Mouse (Mus musculus): ENCODE data around the gene Ccnc. TPM values are rescaled to one million over a fixed set of nuclear protein-coding genes. Genes with fewer than 3 reads are reported as not detected.
"Not testable (repeated sequence)": the region's sequence is repeated elsewhere in the genome, so short reads cannot be mapped to it uniquely, and the experiment has no call there.

Ccnc gene
- total and polyA plus RNA-seq, 2 experiments = 4.4 to 19.0 TPM

DNA sequence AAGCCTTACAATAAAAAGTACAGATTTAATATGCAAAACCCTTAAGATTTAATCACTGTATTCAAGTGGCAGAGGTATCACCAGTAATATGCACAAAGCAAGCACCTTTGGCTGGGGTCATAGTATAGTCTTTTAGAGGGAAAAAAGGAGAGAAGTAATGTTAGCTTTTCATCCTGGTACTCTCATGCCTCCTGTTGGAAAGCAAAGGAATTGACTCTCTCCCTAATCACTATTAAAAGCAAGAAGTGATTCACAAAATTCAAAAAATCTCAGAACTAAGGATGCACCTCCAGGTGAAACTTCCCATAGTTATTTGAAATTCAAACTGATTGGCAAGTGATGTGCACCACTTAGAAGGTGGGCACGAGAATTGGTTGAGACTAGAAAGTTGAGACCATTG lies 22.5 kb upstream of the Ccnc start:
- DNase-seq (ENCODE audit: extremely low read depth, low read depth, low spot score) = no peak
- H3K79me2 ChIP-seq (ENCODE audit: control insufficient read depth, insufficient read depth, low read length) = no peaks in the 10 kb centered on the region
- peak; percentile 28 for TF ChIP-seq CTCF (IDR thresholded peaks at IDR 0.05; ENCODE audit: low read depth, low read length)
- no peak for TF ChIP-seq POLR2A (IDR thresholded peaks at IDR 0.05; ENCODE audit: extremely low read depth, insufficient read depth, low read length)
- H3K9ac ChIP-seq (ENCODE audit: low read depth, low read length) = no peak overlapping the region
- WGBS = 42% methylated on average over 1 of the region's 1 CpGs
- no peaks in the 10 kb centered on the region for H3K27me3 ChIP-seq (ENCODE audit: control insufficient read depth, insufficient read depth, low read length)
- H3K4me1 ChIP-seq (ENCODE audit: control insufficient read depth, insufficient read depth, low read length) = no peaks in the 10 kb centered on the region
- no peak overlapping the region for H3K4me3 ChIP-seq (ENCODE audit: insufficient read depth, low read depth, low read length)
- H3K27ac ChIP-seq (replicated peaks; ENCODE audit: insufficient read depth, low read depth, low read length) = no peak overlapping the region
- no peaks in the 10 kb centered on the region for H3K36me3 ChIP-seq (ENCODE audit: control insufficient read depth, insufficient read depth, low read length)

DNA sequence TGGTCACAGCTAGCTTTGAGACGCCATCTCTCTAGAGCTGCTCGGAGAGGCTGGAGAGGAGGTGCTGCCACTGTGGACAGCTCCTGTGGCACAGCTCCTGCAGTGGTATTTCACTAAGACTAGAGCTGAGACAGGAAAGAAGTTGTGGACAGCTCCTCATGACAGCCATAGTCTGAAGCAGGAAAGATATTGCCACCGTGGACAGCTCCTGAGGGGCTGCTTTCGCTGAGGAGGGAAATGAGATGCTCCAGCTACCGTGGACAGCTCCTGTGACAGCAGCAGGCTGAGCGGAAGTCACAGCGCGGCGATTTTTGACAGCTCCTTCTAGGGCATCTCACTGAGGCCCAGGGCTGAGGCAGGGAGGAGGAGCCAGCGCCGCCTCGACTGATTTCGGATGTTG lies 15.4 kb upstream of the Ccnc start:
- no peak overlapping the region for H3K4me3 ChIP-seq (ENCODE audit: insufficient read depth, low read depth, low read length)
- no peaks in the 10 kb centered on the region for H3K36me3 ChIP-seq (ENCODE audit: control insufficient read depth, insufficient read depth, low read length)
- no peaks in the 10 kb centered on the region for H3K27me3 ChIP-seq (ENCODE audit: control insufficient read depth, insufficient read depth, low read length)
- DNase-seq (ENCODE audit: extremely low read depth, low read depth, low spot score) = peak; percentile 50
- H3K79me2 ChIP-seq (ENCODE audit: control insufficient read depth, insufficient read depth, low read length) = no peaks in the 10 kb centered on the region
- 6% methylated on average over 13 of the region's 13 CpGs for WGBS
- TF ChIP-seq CTCF (IDR thresholded peaks at IDR 0.05; ENCODE audit: low read depth, low read length) (no peak), POLR2A (IDR thresholded peaks at IDR 0.05; ENCODE audit: extremely low read depth, insufficient read depth, low read length) (no peak)
- no peak overlapping the region for H3K9ac ChIP-seq (ENCODE audit: low read depth, low read length)
- H3K27ac ChIP-seq (replicated peaks; ENCODE audit: insufficient read depth, low read depth, low read length) = no peak overlapping the region
- no peaks in the 10 kb centered on the region for H3K4me1 ChIP-seq (ENCODE audit: control insufficient read depth, insufficient read depth, low read length)

DNA sequence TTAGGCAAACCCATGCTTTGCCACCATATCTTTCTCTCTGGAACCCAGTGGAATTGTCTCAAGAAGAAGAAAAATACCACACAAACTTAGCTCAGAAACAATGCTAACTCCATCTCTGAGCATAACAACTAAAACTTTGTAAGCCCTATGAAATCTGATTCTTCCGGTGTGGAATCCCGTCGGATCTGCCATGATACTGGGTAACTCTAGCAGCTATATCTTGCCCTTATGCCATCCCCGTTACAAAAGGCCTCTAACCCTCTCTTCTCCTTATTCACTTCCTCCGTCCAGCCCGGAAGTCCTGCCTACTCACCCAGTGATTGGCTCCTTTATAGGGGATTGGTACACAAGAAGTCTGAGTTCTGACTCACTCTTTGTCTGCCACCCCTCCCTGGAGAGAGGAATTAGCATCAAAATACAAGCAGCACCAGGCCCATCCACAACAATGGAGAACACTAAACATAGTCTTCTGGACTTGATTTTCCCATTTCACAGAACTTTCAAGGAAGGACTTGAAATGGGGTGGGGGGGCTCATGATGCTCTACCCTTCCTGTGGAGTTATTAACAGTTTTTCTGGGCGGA lies 4.7 kb upstream of the Ccnc start:
- TF ChIP-seq POLR2A (IDR thresholded peaks at IDR 0.05; ENCODE audit: extremely low read depth, insufficient read depth, low read length) = no peak
- no peak for TF ChIP-seq CTCF (IDR thresholded peaks at IDR 0.05; ENCODE audit: low read depth, low read length)
- Histone ChIP-seq H3K4me1 (ENCODE audit: control insufficient read depth, insufficient read depth, low read length) (no peaks in the 10 kb centered on the region), H3K27ac (replicated peaks; ENCODE audit: insufficient read depth, low read depth, low read length) (no peak overlapping the region), H3K27me3 (ENCODE audit: control insufficient read depth, insufficient read depth, low read length) (no peaks in the 10 kb centered on the region), H3K79me2 (ENCODE audit: control insufficient read depth, insufficient read depth, low read length) (no peaks in the 10 kb centered on the region; the same call in 1 of the 2 replicates), H3K4me3 (ENCODE audit: insufficient read depth, low read depth, low read length) (no peak overlapping the region), H3K36me3 (ENCODE audit: control insufficient read depth, insufficient read depth, low read length) (no peaks in the 10 kb centered on the region), H3K9ac (ENCODE audit: low read depth, low read length) (no peak overlapping the region)
- WGBS = 59% methylated on average over 7 of the region's 7 CpGs
- no peak for DNase-seq (ENCODE audit: extremely low read depth, low read depth, low spot score)

DNA sequence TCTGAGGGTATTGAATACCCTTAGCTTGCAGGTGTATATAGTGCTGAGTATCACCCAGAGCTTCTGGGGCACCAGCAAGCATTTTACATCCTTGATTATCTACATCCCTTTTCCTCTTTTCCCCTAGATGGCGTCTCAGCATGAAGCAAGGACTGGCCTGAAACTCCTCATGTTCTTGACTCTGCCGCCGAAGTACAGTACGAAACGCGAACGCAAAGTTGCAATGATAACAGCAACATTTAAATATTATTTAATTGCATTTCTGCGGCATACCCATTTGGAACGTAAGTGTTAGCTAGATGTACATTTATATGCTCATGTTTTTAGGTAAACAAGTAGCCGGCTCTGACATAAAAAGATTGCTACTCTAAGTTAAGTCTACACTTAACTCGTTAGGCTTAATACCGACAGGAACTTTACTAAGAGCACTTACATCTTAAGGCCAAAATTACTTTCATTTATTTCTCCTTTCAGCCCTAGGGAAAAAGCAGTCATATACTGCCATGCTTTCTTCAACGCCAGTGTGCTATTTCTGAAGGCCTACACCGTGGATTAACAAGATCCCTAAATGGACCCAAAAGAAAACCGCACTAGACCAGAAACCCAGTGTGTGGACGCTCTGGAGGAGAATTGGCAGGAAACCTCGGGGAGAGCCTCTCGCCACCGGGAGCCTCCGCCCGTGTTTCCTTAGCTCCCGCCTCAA lies 438 bp upstream of the Ccnc start:
- H3K79me2 ChIP-seq (ENCODE audit: control insufficient read depth, insufficient read depth, low read length) = no peaks in the 10 kb centered on the region; the same call in 1 of the 2 replicates
- peak; percentile 66 for DNase-seq (ENCODE audit: extremely low read depth, low read depth, low spot score)
- no peak for TF ChIP-seq CTCF (IDR thresholded peaks at IDR 0.05; ENCODE audit: low read depth, low read length)
- no peak for TF ChIP-seq POLR2A (IDR thresholded peaks at IDR 0.05; ENCODE audit: extremely low read depth, insufficient read depth, low read length)
- 0 out of 2 replicates have a peak overlapping the region, but pooled peaks have one; percentile 8 for H3K9ac ChIP-seq (ENCODE audit: low read depth, low read length)
- no peaks in the 10 kb centered on the region for H3K27me3 ChIP-seq (ENCODE audit: control insufficient read depth, insufficient read depth, low read length)
- WGBS = under 1% methylated on average over 22 of the region's 22 CpGs
- peak overlapping the region; percentile 86 for H3K4me3 ChIP-seq (ENCODE audit: insufficient read depth, low read depth, low read length)
- H3K27ac ChIP-seq (replicated peaks; ENCODE audit: insufficient read depth, low read depth, low read length) = no peak overlapping the region
- peaks cover 3% of the 10 kb centered on the region; the same call in 1 of the 2 replicates for H3K4me1 ChIP-seq (ENCODE audit: control insufficient read depth, insufficient read depth, low read length)
- H3K36me3 ChIP-seq (ENCODE audit: control insufficient read depth, insufficient read depth, low read length) = no peaks in the 10 kb centered on the region

DNA sequence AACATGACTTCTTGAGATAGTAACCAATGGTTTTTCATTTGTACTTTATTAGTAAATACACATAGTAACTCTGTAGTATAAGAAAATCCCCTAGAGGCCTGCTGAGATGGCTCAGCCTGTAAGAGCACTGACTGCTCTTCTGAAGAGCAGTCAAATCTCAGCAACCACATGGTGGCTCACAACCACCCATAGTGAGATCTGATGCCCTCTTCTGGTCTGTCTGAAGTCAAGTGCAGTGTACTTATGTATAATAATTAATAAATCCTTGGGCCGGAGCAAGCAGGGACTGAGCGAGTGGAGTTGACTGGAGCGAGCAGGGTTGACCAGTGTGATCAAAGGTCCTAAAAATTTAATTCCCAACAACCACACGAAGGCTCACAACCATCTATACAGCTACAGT lies 11.7 kb downstream of the Ccnc start:
- Histone ChIP-seq H3K36me3 (ENCODE audit: control insufficient read depth, insufficient read depth, low read length) (peaks cover 15% of the 10 kb centered on the region), H3K27me3 (ENCODE audit: control insufficient read depth, insufficient read depth, low read length) (no peaks in the 10 kb centered on the region), H3K79me2 (ENCODE audit: control insufficient read depth, insufficient read depth, low read length) (no peaks in the 10 kb centered on the region), H3K4me3 (ENCODE audit: insufficient read depth, low read depth, low read length) (no peak overlapping the region), H3K27ac (replicated peaks; ENCODE audit: insufficient read depth, low read depth, low read length) (no peak overlapping the region), H3K9ac (ENCODE audit: low read depth, low read length) (no peak overlapping the region), H3K4me1 (ENCODE audit: control insufficient read depth, insufficient read depth, low read length) (no peaks in the 10 kb centered on the region)
- TF ChIP-seq CTCF (IDR thresholded peaks at IDR 0.05; ENCODE audit: low read depth, low read length) (peak; percentile 26; the same call in 1 of the 2 replicates), POLR2A (IDR thresholded peaks at IDR 0.05; ENCODE audit: extremely low read depth, insufficient read depth, low read length) (no peak)
- WGBS = 34% methylated on average over 4 of the region's 4 CpGs
- peak; percentile 53 for DNase-seq (ENCODE audit: extremely low read depth, low read depth, low spot score)

DNA sequence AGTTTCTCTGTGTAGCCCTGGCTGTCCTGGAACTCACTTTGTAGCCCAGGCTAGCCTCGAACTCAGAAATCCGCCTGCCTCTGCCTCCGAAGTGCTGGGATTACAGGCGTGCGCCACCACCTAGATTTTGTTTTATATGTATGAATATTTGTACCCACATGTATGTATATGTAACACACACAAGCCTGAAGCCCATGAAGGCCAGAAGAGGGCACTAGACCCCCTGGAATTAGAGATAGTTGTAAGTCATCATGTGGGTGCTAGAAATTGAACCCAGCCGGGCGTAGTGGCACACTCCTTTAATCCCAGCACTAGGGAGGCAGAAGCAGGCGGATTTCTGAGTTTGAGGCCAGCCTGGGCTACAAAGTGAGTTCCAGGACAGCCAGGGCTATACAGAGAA lies 16.6 kb downstream of the Ccnc start:
- H3K79me2 ChIP-seq (ENCODE audit: control insufficient read depth, insufficient read depth, low read length); H3K9ac ChIP-seq (ENCODE audit: low read depth, low read length); H3K27me3 ChIP-seq (ENCODE audit: control insufficient read depth, insufficient read depth, low read length); DNase-seq (ENCODE audit: extremely low read depth, low read depth, low spot score); H3K4me3 ChIP-seq (ENCODE audit: insufficient read depth, low read depth, low read length); H3K4me1 ChIP-seq (ENCODE audit: control insufficient read depth, insufficient read depth, low read length); H3K27ac ChIP-seq (replicated peaks; ENCODE audit: insufficient read depth, low read depth, low read length): not testable (repeated sequence)
- H3K36me3 ChIP-seq (ENCODE audit: control insufficient read depth, insufficient read depth, low read length) = peaks cover 15% of the 10 kb centered on the region
- 98% methylated on average over 8 of the region's 8 CpGs for WGBS

Measured in liver, adult 2 months (tissue).